13 mouse cellular contexts compared by ENCODE assay signal in genomic region chr1:106346776-106347175, GRCm38 (mm10).
A peak's percentile ranks its signal among the peaks of the same experiment; 100 is the strongest.
DNase-seq lines count a peak whose midpoint lies in the region; ATAC-seq and TF ChIP-seq lines count a peak whose summit lies in the region.
"Had no signal": no experiment of that assay in that cellular context is flagged by ENCODE, and none has a peak within 500 bp of the region (broad histone marks: within the 10 kb centered on the region; RNA-seq: fewer than 3 reads in every experiment).

No protein-coding gene starts in this region.

- no peak overlapping the region for H3K27ac ChIP-seq in layer of hippocampus, adult 2 months
- H3K27ac ChIP-seq: forebrain, embryonic 13.5 days had no signal

- ATAC-seq in CD4-positive, CD25-positive, alpha-beta regulatory T cell, adult 4 months: no peak
- ATAC-seq in megakaryocyte, adult 5-6 weeks (ENCODE audit: poor library complexity, severe bottlenecking): no peak
- ATAC-seq: activated CD4-positive, CD25-positive, alpha-beta regulatory T cell, adult 4 months; forebrain, embryonic 13.5 days had no signal

- TF ChIP-seq CTCF in layer of hippocampus, adult 2 months (conservative IDR thresholded peaks at IDR 0.05): peak; percentile 63

- peak; percentile 33 for DNase-seq in CD4-positive, CD25-positive, alpha-beta regulatory T cell, adult 2 months (ENCODE audit: low read depth, low spot score)
- DNase-seq in layer of hippocampus, adult 2 months (ENCODE audit: low spot score in 2 of 2): no peak
- no peak for DNase-seq in layer of hippocampus, postnatal 36 days
- peak; percentile 27 for DNase-seq in thymus, postnatal 4 days
- no peak for DNase-seq in thymus, postnatal 25 days
- DNase-seq in right cerebral cortex, postnatal 4 days: no peak
- DNase-seq: cerebellum, adult 8-10 months; heart, postnatal 36 days; lung, postnatal 4 days had no signal

- H3K4me3 ChIP-seq in layer of hippocampus, adult 2 months: no peak overlapping the region
- H3K4me3 ChIP-seq: forebrain, embryonic 13.5 days had no signal

Comparison
In these comparisons a context has a peak if more than half of its experiments do, and no peak if none do; other contexts are left out.
1. DNase-seq: peak in CD4-positive, CD25-positive, alpha-beta regulatory T cell, adult 2 months (single experiment) and thymus, postnatal 4 days (single experiment); none in layer of hippocampus, adult 2 months (0 of 2), layer of hippocampus, postnatal 36 days (0 of 2), thymus, postnatal 25 days (single experiment) and right cerebral cortex, postnatal 4 days (single experiment).